Mouse (Mus musculus): ENCODE data around the gene Mill1. TPM values are rescaled to one million over a fixed set of nuclear protein-coding genes. Genes with fewer than 3 reads are reported as not detected.
"Not testable (repeated sequence)": the region's sequence is repeated elsewhere in the genome, so short reads cannot be mapped to it uniquely, and the experiment has no call there.

The Mill1 gene
- polyA plus RNA-seq (2014; fragmentation: Nextera tagmentation; extraction: Ambion mirVana) = 0.26 TPM in 1 of 2 replicates, not detected in the other

DNA sequence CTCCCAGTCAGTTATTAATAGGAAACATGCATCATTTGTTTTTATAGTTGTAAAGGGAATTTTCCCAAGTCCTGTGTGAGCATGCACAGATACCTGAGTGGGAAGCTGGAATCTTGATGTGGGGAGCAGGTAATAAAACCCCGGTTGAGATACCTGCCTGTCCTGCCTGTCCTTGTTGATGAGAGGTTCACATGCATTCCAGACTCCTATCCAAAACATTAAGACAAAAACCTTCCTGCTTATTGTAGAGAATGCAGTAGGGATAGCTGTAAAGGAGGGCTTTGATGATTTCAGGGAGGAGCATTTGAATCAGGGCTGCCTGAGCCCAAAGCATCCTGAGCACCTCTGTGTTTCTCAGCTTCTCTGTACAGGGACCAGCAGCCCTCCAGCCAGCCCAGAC lies at the start of gene Mill1:
Mill1 (plus strand) TSS at position 301 of the 400 bp plus-strand sequence.
- Histone ChIP-seq H3K4me3 (ENCODE audit: low read depth, low read length) (no peak within 1 kb of the TSS), H3K27me3 (replicated peaks; ENCODE audit: control insufficient read depth, insufficient read depth, low read length) (no peaks in the 10 kb centered on the region)
- 49% methylated on average over 1 of the region's 1 CpGs for WGBS

DNA sequence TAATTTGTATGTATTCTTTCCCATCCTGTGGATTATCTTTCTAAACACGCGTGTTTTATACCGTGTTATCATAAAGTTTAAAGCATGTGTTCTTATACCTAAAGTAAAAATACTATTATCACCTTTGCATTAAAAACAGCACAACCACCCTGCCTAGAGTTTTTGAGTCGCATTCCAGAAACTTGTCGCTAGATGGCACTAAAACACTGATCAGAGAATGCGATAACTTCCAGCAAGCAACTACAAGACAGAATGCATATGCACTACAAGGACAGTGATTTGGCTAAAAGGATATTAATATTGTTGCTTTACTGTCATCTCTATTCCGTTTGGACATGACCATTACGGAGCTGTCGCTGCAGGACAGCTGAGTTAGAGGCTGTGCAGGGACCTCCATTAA lies 34.2 kb upstream of the Mill1 start:
- ATAC-seq (ENCODE audit: low read depth) (no peak), DNase-seq (ENCODE audit: low spot score) (peak; percentile 8)
- Histone ChIP-seq H3K9ac (ENCODE audit: low read depth, low read length) (no peak overlapping the region), H3K36me3 (ENCODE audit: control insufficient read depth, insufficient read depth, low read length) (no peaks in the 10 kb centered on the region), H3K4me2 (ENCODE audit: low read depth, low read length) (no peak overlapping the region), H3K4me3 (ENCODE audit: low read depth, low read length) (no peak overlapping the region), H3K9me3 (ENCODE audit: control insufficient read depth, low read length) (no peaks in the 10 kb centered on the region), H3K27ac (replicated peaks; ENCODE audit: low read depth, low read length) (no peak overlapping the region), H3K27me3 (replicated peaks; ENCODE audit: control insufficient read depth, insufficient read depth, low read length) (no peaks in the 10 kb centered on the region), H3K4me1 (ENCODE audit: control insufficient read depth, insufficient read depth, low read length) (no peaks in the 10 kb centered on the region)
- WGBS = 9% methylated on average over 9 of the region's 9 CpGs

More for the DNA sequence above, at the start of gene Mill1:
- ATAC-seq (ENCODE audit: low read depth) = no peak
- no peak for DNase-seq (ENCODE audit: low spot score)
- no peak within 1 kb of the TSS for H3K27ac ChIP-seq (replicated peaks; ENCODE audit: low read depth, low read length)
- H3K9ac ChIP-seq (ENCODE audit: low read depth, low read length) = no peak within 1 kb of the TSS
- H3K4me1 ChIP-seq (ENCODE audit: control insufficient read depth, insufficient read depth, low read length) = no peaks in the 10 kb centered on the region
- H3K9me3 ChIP-seq (ENCODE audit: control insufficient read depth, low read length) = no peaks in the 10 kb centered on the region
- H3K36me3 ChIP-seq (ENCODE audit: control insufficient read depth, insufficient read depth, low read length) = no peaks in the 10 kb centered on the region
- H3K4me2 ChIP-seq (ENCODE audit: low read depth, low read length) = no peak within 1 kb of the TSS

DNA sequence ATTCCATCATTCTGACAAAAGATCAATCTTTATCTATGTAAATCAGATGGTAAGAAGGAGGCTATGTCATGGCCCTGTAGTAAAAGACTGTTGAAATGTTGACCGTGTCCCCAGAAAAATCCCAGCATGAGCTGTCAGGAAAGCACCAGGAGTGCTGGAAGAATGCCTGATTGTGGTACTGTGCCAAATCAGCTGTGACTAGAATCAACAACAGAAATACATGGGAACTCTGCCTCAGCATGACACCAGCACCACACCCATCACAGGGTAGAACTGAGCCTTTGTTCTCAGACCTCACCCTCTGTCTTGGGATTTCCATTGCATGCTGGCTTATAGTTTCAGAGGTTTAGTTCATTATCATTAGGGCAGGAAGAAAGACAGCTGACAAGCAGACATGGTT lies 30.4 kb upstream of the Mill1 start:
- Histone ChIP-seq H3K27ac (replicated peaks; ENCODE audit: low read depth, low read length) (no peak overlapping the region), H3K9me3 (ENCODE audit: control insufficient read depth, low read length) (0 out of 2 replicates have a peak, but pooled peaks cover 3% of the 10 kb centered on the region), H3K4me3 (ENCODE audit: low read depth, low read length) (no peak overlapping the region), H3K9ac (ENCODE audit: low read depth, low read length) (no peak overlapping the region), H3K4me1 (ENCODE audit: control insufficient read depth, insufficient read depth, low read length) (no peaks in the 10 kb centered on the region), H3K27me3 (replicated peaks; ENCODE audit: control insufficient read depth, insufficient read depth, low read length) (no peaks in the 10 kb centered on the region), H3K36me3 (ENCODE audit: control insufficient read depth, insufficient read depth, low read length) (no peaks in the 10 kb centered on the region), H3K4me2 (ENCODE audit: low read depth, low read length) (no peak overlapping the region)
- ATAC-seq (ENCODE audit: low read depth) (no peak), DNase-seq (ENCODE audit: low spot score) (no peak)
- 40% methylated on average over 1 of the region's 1 CpGs for WGBS

DNA sequence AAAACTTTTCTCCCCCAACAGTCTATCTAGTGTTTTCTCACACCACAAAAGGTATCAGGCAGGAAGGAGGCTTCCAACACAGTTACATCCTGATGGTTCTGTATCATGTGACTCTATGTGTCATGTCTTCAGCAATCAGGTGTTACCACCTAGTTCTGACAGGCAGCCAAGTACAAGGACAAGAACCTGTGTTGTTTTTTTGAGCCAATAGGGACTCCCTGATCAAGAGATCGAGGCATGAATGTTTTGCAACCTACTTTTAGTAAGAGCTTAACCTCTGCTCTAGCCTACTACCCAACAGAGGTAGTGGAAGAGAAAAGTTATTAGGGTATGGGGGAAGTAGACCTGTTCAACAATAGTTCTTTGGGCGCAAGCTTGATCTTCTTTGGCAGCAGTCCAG lies 6.6 kb upstream of the Mill1 start:
- DNase-seq (ENCODE audit: low spot score) = no peak
- H3K9ac ChIP-seq (ENCODE audit: low read depth, low read length) = no peak overlapping the region
- no peak overlapping the region for H3K4me2 ChIP-seq (ENCODE audit: low read depth, low read length)
- ATAC-seq (ENCODE audit: low read depth) = no peak
- H3K27ac ChIP-seq (replicated peaks; ENCODE audit: low read depth, low read length) = no peak overlapping the region
- 74% methylated on average over 2 of the region's 2 CpGs for WGBS
- no peak overlapping the region for H3K4me3 ChIP-seq (ENCODE audit: low read depth, low read length)
- H3K27me3 ChIP-seq (replicated peaks; ENCODE audit: control insufficient read depth, insufficient read depth, low read length) = no peaks in the 10 kb centered on the region
- H3K4me1 ChIP-seq (ENCODE audit: control insufficient read depth, insufficient read depth, low read length) = no peaks in the 10 kb centered on the region
- no peaks in the 10 kb centered on the region for H3K36me3 ChIP-seq (ENCODE audit: control insufficient read depth, insufficient read depth, low read length)
- no peaks in the 10 kb centered on the region for H3K9me3 ChIP-seq (ENCODE audit: control insufficient read depth, low read length)

DNA sequence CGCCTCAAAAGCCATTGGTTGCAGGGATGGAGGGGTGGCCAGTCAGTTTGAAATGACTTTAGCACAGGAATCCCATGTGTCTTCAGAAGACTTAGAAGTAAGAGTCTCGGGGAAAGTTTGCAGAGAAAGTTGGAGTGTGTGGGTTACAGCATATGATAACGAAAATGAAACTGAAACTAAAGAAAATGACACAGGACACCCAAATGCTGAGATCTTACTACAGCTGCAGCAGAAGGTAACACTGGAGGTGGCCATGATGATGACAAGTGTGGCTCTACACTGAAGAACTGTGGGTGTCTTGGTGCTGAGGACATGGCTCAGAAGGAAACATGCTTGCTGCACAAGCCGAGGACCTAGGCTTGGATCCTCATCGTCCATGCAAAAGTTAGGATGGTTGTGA lies 3.9 kb upstream of the Mill1 start:
- no peak overlapping the region for H3K4me2 ChIP-seq (ENCODE audit: low read depth, low read length)
- no peak overlapping the region for H3K27ac ChIP-seq (replicated peaks; ENCODE audit: low read depth, low read length)
- H3K36me3 ChIP-seq (ENCODE audit: control insufficient read depth, insufficient read depth, low read length) = no peaks in the 10 kb centered on the region
- ATAC-seq (ENCODE audit: low read depth) (no peak), DNase-seq (ENCODE audit: low spot score) (no peak)
- no peak overlapping the region for H3K4me3 ChIP-seq (ENCODE audit: low read depth, low read length)
- no peak overlapping the region for H3K9ac ChIP-seq (ENCODE audit: low read depth, low read length)
- H3K4me1 ChIP-seq (ENCODE audit: control insufficient read depth, insufficient read depth, low read length) = no peaks in the 10 kb centered on the region
- no peaks in the 10 kb centered on the region for H3K27me3 ChIP-seq (replicated peaks; ENCODE audit: control insufficient read depth, insufficient read depth, low read length)
- H3K9me3 ChIP-seq (ENCODE audit: control insufficient read depth, low read length) = no peaks in the 10 kb centered on the region
- 79% methylated on average over 5 of the region's 5 CpGs for WGBS

DNA sequence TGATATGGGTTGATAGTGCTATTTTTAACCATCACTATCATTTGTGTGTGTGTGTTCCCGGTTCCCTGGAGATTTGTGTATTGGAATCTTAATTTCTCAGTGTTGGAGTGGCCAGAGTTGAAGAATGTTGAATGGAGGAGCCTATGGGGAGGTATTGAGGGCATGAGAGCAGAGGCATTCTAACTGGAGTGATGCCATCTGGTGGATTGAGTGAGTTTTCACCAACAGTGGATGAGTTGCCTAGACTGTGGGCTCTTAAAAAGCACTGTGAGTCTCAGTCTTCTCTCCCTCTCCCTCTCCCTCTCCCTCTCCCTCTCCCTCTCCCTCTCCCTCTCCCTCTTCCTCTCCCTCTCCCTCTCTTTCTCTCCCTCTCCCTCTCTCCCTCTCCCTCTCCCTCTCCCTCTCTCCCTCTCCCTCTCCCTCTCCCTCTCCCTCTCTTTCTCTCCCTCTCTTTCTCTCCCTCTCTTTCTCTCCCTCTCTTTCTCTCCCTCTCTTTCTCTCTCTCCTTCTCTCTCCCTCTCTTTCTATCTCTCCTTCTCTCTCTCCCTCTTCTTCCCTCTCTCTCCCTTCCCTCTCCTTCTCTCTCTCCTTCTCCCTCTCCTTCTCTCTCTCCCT lies 1.1 kb upstream of the Mill1 start:
- not testable (repeated sequence) for H3K9ac ChIP-seq (ENCODE audit: low read depth, low read length); H3K4me2 ChIP-seq (ENCODE audit: low read depth, low read length); H3K4me3 ChIP-seq (ENCODE audit: low read depth, low read length); H3K36me3 ChIP-seq (ENCODE audit: control insufficient read depth, insufficient read depth, low read length); H3K27me3 ChIP-seq (replicated peaks; ENCODE audit: control insufficient read depth, insufficient read depth, low read length); H3K9me3 ChIP-seq (ENCODE audit: control insufficient read depth, low read length); H3K27ac ChIP-seq (replicated peaks; ENCODE audit: low read depth, low read length); DNase-seq (ENCODE audit: low spot score); ATAC-seq (ENCODE audit: low read depth); H3K4me1 ChIP-seq (ENCODE audit: control insufficient read depth, insufficient read depth, low read length)
- WGBS = 50% methylated on average over 1 of the region's 1 CpGs

DNA sequence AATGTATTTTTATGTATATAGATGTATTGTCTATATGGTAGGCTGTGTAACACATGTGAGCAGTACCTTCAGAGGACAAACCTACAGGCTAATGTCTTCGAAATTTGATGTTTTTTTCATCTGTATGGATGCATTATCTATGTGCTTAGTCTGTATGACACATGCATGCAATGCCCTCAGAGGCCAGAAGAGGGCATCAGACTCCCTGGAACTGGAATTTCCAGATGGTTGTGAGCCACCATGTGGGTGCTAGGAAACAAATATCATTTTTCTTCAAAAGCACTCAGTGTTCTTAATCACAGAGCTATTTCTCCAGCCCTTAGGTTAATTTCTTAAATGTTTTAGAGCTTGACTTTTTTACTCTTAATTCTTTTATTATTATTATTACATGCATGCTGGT lies 15.1 kb downstream of the Mill1 start:
- Histone ChIP-seq H3K27me3 (replicated peaks; ENCODE audit: control insufficient read depth, insufficient read depth, low read length) (no peaks in the 10 kb centered on the region), H3K27ac (replicated peaks; ENCODE audit: low read depth, low read length) (no peak overlapping the region), H3K4me3 (ENCODE audit: low read depth, low read length) (no peak overlapping the region), H3K9me3 (ENCODE audit: control insufficient read depth, low read length) (peaks cover 7% of the 10 kb centered on the region; the same call in 1 of the 2 replicates), H3K36me3 (ENCODE audit: control insufficient read depth, insufficient read depth, low read length) (no peaks in the 10 kb centered on the region), H3K4me1 (ENCODE audit: control insufficient read depth, insufficient read depth, low read length) (no peaks in the 10 kb centered on the region), H3K4me2 (ENCODE audit: low read depth, low read length) (no peak overlapping the region), H3K9ac (ENCODE audit: low read depth, low read length) (no peak overlapping the region)
- DNase-seq (ENCODE audit: low spot score) = no peak
- 24% methylated on average over 1 of the region's 1 CpGs for WGBS
- ATAC-seq (ENCODE audit: low read depth) = no peak

DNA sequence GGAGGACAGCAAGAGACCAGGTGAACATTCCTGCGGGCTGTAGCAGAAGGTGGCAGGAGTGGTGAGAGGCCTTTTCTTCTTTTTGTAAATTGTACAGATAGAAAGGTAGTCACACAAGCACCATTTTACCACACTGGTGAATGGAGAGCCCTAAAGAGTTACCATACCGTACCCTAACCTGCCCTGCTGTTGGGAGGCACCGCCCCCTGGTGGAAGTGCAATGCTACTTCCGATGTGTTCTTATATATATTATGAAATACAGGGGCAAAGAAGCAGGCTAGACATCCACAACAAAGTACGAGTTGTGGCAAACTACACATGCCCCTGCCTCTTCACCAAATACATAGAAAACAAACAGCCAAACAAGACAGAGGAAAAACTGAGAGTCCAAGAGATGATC lies 19.9 kb downstream of the Mill1 start:
- Histone ChIP-seq H3K9me3 (ENCODE audit: control insufficient read depth, low read length) (0 out of 2 replicates have a peak, but pooled peaks cover 11% of the 10 kb centered on the region), H3K36me3 (ENCODE audit: control insufficient read depth, insufficient read depth, low read length) (no peaks in the 10 kb centered on the region), H3K4me2 (ENCODE audit: low read depth, low read length) (no peak overlapping the region), H3K27me3 (replicated peaks; ENCODE audit: control insufficient read depth, insufficient read depth, low read length) (no peaks in the 10 kb centered on the region), H3K4me3 (ENCODE audit: low read depth, low read length) (no peak overlapping the region), H3K4me1 (ENCODE audit: control insufficient read depth, insufficient read depth, low read length) (no peaks in the 10 kb centered on the region), H3K27ac (replicated peaks; ENCODE audit: low read depth, low read length) (no peak overlapping the region), H3K9ac (ENCODE audit: low read depth, low read length) (no peak overlapping the region)
- ATAC-seq (ENCODE audit: low read depth) (no peak), DNase-seq (ENCODE audit: low spot score) (no peak)
- 53% methylated on average over 5 of the region's 5 CpGs for WGBS
